Mouse (Mus musculus) neural tube, embryonic 12.5 days (tissue): ENCODE results near the gene Ppp1r12b. TPM values are rescaled to one million over a fixed set of nuclear protein-coding genes. Genes with fewer than 3 reads are reported as not detected.
"Not testable (repeated sequence)": the region's sequence is repeated elsewhere in the genome, so short reads cannot be mapped to it uniquely, and the experiment has no call there.

Experiments
- ATAC-seq: fragments of 200-750 bp; cut with Nextera tagmentation; 2 replicates; pipeline ENCODE4 v1.8.0; 2017; ENCODE audit warnings: low read depth, mild to moderate bottlenecking, moderate TSS enrichment, moderate library complexity; ENCODE audit not compliant: low FRiP score
- H3K27ac ChIP-seq: fragments of 300-500 bp; sonication (generic); 2 replicates; pipeline ENCODE4 v1.5.1; 2016
- H3K27me3 ChIP-seq: fragments of 300-500 bp; sonication (generic); replicated peaks from 2 replicates; pipeline ENCODE4 v1.6.1; 2016; ENCODE audit warnings: mild to moderate bottlenecking
- H3K36me3 ChIP-seq: fragments of 300-500 bp; sonication (generic); 2 replicates; pipeline ENCODE4 v1.6.1; 2016; ENCODE audit warnings: mild to moderate bottlenecking
- H3K4me1 ChIP-seq: fragments of 300-500 bp; sonication (generic); 2 replicates; pipeline ENCODE4 v1.6.1; 2016
- H3K4me2 ChIP-seq: fragments of 300-500 bp; sonication (generic); replicated peaks from 2 replicates; pipeline ENCODE4 v1.6.1; 2016; ENCODE audit warnings: mild to moderate bottlenecking
- H3K4me3 ChIP-seq: fragments of 300-500 bp; sonication (generic); 2 replicates; pipeline ENCODE4 v1.5.1; 2016
- H3K9ac ChIP-seq: fragments of 300-500 bp; sonication (generic); 2 replicates; pipeline ENCODE4 v1.6.1; 2016; ENCODE audit warnings: mild to moderate bottlenecking
- H3K9me3 ChIP-seq: fragments of 300-500 bp; sonication (generic); 2 replicates; pipeline ENCODE4 v1.6.1; 2016; ENCODE audit warnings: mild to moderate bottlenecking
- WGBS: fragments of 180-500 bp; shearing (Covaris S2); methylation state at CpG from one replicate; pipeline ENCODE4 v1.1.7; 2016; 5-methylcytosine and 5-hydroxymethylcytosine counted together
- polyA plus RNA-seq: library from polyadenylated mRNA; unstranded; fragments of >200 nt; fragmentation: Nextera tagmentation; extraction: Ambion mirVana; gene quantifications from 2 replicates; pipeline ENCODE4 v1.2.1, GENCODE M21; 2016

The Ppp1r12b gene
- polyA plus RNA-seq, 1 experiment from 2014 or later: 11.8 TPM

GRCm38 (mm10) chr1:134843369-134843768 is 112.4 kb downstream of the Ppp1r12b start:
- Histone ChIP-seq H3K36me3 (peaks cover 4% of the 10 kb centered on the region; the same call in 1 of the 2 replicates), H3K9ac (no peak overlapping the region), H3K27ac (no peak overlapping the region), H3K4me2 (no peak overlapping the region), H3K4me3 (no peak overlapping the region), H3K27me3 (no peaks in the 10 kb centered on the region), H3K9me3 (no peaks in the 10 kb centered on the region), H3K4me1 (no peaks in the 10 kb centered on the region; the same call in 1 of the 2 replicates)
- no peak for ATAC-seq
- 94% methylated on average over 6 of the region's 6 CpGs for WGBS

GRCm38 (mm10) chr1:134836909-134837480 is 118.7 kb downstream of the Ppp1r12b start:
- no peaks in the 10 kb centered on the region for H3K27me3 ChIP-seq
- ATAC-seq: no peak

GRCm38 (mm10) chr1:134830881-134831280 is 124.9 kb downstream of the Ppp1r12b start:
- not testable (repeated sequence) for H3K9me3 ChIP-seq, H3K4me3 ChIP-seq, ATAC-seq, H3K27me3 ChIP-seq, H3K9ac ChIP-seq, H3K4me2 ChIP-seq, H3K4me1 ChIP-seq, H3K27ac ChIP-seq
- peaks cover 19% of the 10 kb centered on the region for H3K36me3 ChIP-seq
- WGBS: 85% methylated on average over 3 of the region's 3 CpGs

More at GRCm38 (mm10) chr1:134836909-134837480, 118.7 kb downstream of the Ppp1r12b start:
- Histone ChIP-seq H3K4me1 (no peaks in the 10 kb centered on the region), H3K4me3 (no peak overlapping the region), H3K9ac (no peak overlapping the region), H3K36me3 (peaks cover 26% of the 10 kb centered on the region), H3K9me3 (no peaks in the 10 kb centered on the region), H3K27ac (no peak overlapping the region), H3K4me2 (no peak overlapping the region)
- WGBS: 66% methylated on average over 10 of the region's 10 CpGs

- ATAC-seq: no peak
- Histone ChIP-seq H3K27ac (no peak overlapping the region), H3K36me3 (peaks cover 7% of the 10 kb centered on the region), H3K4me3 (no peak overlapping the region), H3K27me3 (no peaks in the 10 kb centered on the region), H3K4me1 (no peaks in the 10 kb centered on the region), H3K9ac (no peak overlapping the region), H3K9me3 (no peaks in the 10 kb centered on the region), H3K4me2 (no peak overlapping the region)
- 70% methylated on average over 4 of the region's 4 CpGs for WGBS
These were observed 126.1 kb downstream of the Ppp1r12b start for GRCm38 (mm10) chr1:134829635-134830034.

- no peak overlapping the region for H3K4me2 ChIP-seq
- no peak overlapping the region for H3K4me3 ChIP-seq
- no peaks in the 10 kb centered on the region for H3K36me3 ChIP-seq
- H3K27ac ChIP-seq: no peak overlapping the region
- no peaks in the 10 kb centered on the region for H3K9me3 ChIP-seq
- 84% methylated on average over 6 of the region's 6 CpGs for WGBS
- H3K4me1 ChIP-seq: no peaks in the 10 kb centered on the region
- no peak for ATAC-seq
- H3K9ac ChIP-seq: no peak overlapping the region
- H3K27me3 ChIP-seq: no peaks in the 10 kb centered on the region
These were observed 130.8 kb downstream of the Ppp1r12b start for GRCm38 (mm10) chr1:134824896-134825295.

GRCm38 (mm10) chr1:134823842-134824241 is 131.9 kb downstream of the Ppp1r12b start:
- 83% methylated on average over 7 of the region's 7 CpGs for WGBS
- no peaks in the 10 kb centered on the region for H3K9me3 ChIP-seq
- no peak overlapping the region for H3K4me2 ChIP-seq
- no peaks in the 10 kb centered on the region for H3K4me1 ChIP-seq
- ATAC-seq: no peak
- H3K36me3 ChIP-seq: no peaks in the 10 kb centered on the region
- H3K9ac ChIP-seq: no peak overlapping the region
- no peaks in the 10 kb centered on the region for H3K27me3 ChIP-seq
- H3K4me3 ChIP-seq: no peak overlapping the region
- H3K27ac ChIP-seq: no peak overlapping the region

GRCm38 (mm10) chr1:134823323-134823722 is 132.4 kb downstream of the Ppp1r12b start:
- Histone ChIP-seq H3K9ac (no peak overlapping the region), H3K27me3 (no peaks in the 10 kb centered on the region), H3K4me3 (no peak overlapping the region), H3K4me1 (no peaks in the 10 kb centered on the region), H3K9me3 (no peaks in the 10 kb centered on the region), H3K27ac (no peak overlapping the region), H3K4me2 (no peak overlapping the region), H3K36me3 (no peaks in the 10 kb centered on the region)
- 81% methylated on average over 8 of the region's 8 CpGs for WGBS
- no peak for ATAC-seq

- ATAC-seq: no peak
- WGBS: 92% methylated on average over 3 of the region's 3 CpGs
- no peak overlapping the region for H3K4me3 ChIP-seq
- no peaks in the 10 kb centered on the region for H3K27me3 ChIP-seq
- H3K36me3 ChIP-seq: no peaks in the 10 kb centered on the region
- no peak overlapping the region for H3K27ac ChIP-seq
- no peak overlapping the region for H3K4me2 ChIP-seq
- H3K4me1 ChIP-seq: no peaks in the 10 kb centered on the region
- no peaks in the 10 kb centered on the region for H3K9me3 ChIP-seq
- no peak overlapping the region for H3K9ac ChIP-seq
These were observed 134.9 kb downstream of the Ppp1r12b start for GRCm38 (mm10) chr1:134820882-134821281.

GRCm38 (mm10) chr1:134819196-134819595 is 136.5 kb downstream of the Ppp1r12b start:
- ATAC-seq: no peak
- Histone ChIP-seq H3K9ac (no peak overlapping the region), H3K36me3 (no peaks in the 10 kb centered on the region), H3K27me3 (no peaks in the 10 kb centered on the region), H3K4me2 (no peak overlapping the region), H3K27ac (no peak overlapping the region), H3K4me1 (no peaks in the 10 kb centered on the region), H3K4me3 (no peak overlapping the region), H3K9me3 (no peaks in the 10 kb centered on the region)
- WGBS: 92% methylated on average over 11 of the region's 11 CpGs

GRCm38 (mm10) chr1:134818716-134819115 is 137.0 kb downstream of the Ppp1r12b start:
- no peak for ATAC-seq
- H3K27me3 ChIP-seq: no peaks in the 10 kb centered on the region
- H3K36me3 ChIP-seq: no peaks in the 10 kb centered on the region; the same call in 1 of the 2 replicates
- no peaks in the 10 kb centered on the region for H3K4me1 ChIP-seq
- H3K4me3 ChIP-seq: no peak overlapping the region
- H3K9me3 ChIP-seq: no peaks in the 10 kb centered on the region
- no peak overlapping the region for H3K4me2 ChIP-seq
- H3K9ac ChIP-seq: no peak overlapping the region
- WGBS: 96% methylated on average over 3 of the region's 3 CpGs
- H3K27ac ChIP-seq: no peak overlapping the region

- Histone ChIP-seq H3K4me3 (no peak overlapping the region), H3K27ac (no peak overlapping the region), H3K4me2 (no peak overlapping the region), H3K9me3 (no peaks in the 10 kb centered on the region), H3K36me3 (no peaks in the 10 kb centered on the region; the same call in 1 of the 2 replicates), H3K9ac (no peak overlapping the region), H3K4me1 (no peaks in the 10 kb centered on the region), H3K27me3 (no peaks in the 10 kb centered on the region)
- ATAC-seq: no peak
- WGBS: 88% methylated on average over 6 of the region's 6 CpGs
These were observed 137.7 kb downstream of the Ppp1r12b start for GRCm38 (mm10) chr1:134817916-134818595.

GRCm38 (mm10) chr1:134817120-134817519 is 138.6 kb downstream of the Ppp1r12b start:
- Histone ChIP-seq H3K4me3 (no peak overlapping the region), H3K9me3 (no peaks in the 10 kb centered on the region), H3K27me3 (no peaks in the 10 kb centered on the region), H3K4me2 (no peak overlapping the region), H3K4me1 (no peaks in the 10 kb centered on the region), H3K9ac (no peak overlapping the region), H3K36me3 (no peaks in the 10 kb centered on the region; the same call in 1 of the 2 replicates), H3K27ac (no peak overlapping the region)
- no peak for ATAC-seq
- 94% methylated on average over 1 of the region's 1 CpGs for WGBS

GRCm38 (mm10) chr1:134816617-134817016 is 139.1 kb downstream of the Ppp1r12b start:
- H3K4me2 ChIP-seq: no peak overlapping the region
- no peak overlapping the region for H3K27ac ChIP-seq
- no peak overlapping the region for H3K9ac ChIP-seq
- no peak for ATAC-seq
- no peaks in the 10 kb centered on the region for H3K27me3 ChIP-seq
- no peak overlapping the region for H3K4me3 ChIP-seq
- H3K9me3 ChIP-seq: no peaks in the 10 kb centered on the region
- no peaks in the 10 kb centered on the region; the same call in 1 of the 2 replicates for H3K36me3 ChIP-seq
- H3K4me1 ChIP-seq: no peaks in the 10 kb centered on the region
- 80% methylated on average over 6 of the region's 6 CpGs for WGBS
